ENCODE assay signal across 10 mouse cellular contexts in the genomic region with DNA sequence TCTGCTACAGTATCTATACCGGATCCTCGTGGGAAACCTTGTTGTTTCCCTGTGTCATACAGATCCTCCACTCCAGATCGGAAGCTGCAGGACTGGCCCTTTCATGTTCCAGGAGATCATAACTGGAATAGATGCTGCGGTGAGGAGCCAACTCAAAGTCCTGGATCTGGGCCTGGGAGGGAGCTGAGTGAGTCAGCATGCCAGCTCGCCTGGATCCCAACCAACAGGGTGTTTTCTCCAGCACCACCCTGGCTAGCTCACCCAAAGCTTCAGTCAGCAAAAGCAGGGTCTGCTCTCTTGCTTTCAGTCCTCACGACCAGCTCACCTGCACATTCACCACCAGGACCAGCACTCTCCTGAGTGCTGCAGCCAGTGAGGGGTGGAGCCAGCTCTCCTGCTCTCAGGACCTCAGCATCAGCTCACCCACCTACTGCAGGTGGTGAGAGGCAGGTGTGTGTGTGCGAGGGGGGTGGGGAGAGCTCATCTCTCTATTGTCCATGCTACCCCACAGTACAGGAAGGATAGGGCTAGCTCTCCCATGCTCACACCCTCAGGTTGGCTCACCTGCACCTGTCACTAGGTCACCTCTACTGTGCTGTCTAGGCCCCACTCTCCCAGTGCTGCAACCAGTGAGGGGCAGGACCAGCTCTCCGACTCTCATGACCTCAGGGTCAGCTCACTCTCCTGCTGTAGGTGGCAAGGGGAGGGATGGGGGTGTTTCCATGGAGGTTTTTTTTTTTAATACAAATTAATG. TPM values are rescaled to one million over a fixed set of nuclear protein-coding genes. Genes with fewer than 3 reads are reported as not detected.
DNase-seq lines count a peak whose midpoint lies in the region; ATAC-seq and TF ChIP-seq lines count a peak whose summit lies in the region.
"Had no signal": no experiment of that assay in that cellular context is flagged by ENCODE, and none has a peak within 500 bp of the region (broad histone marks: within the 10 kb centered on the region; RNA-seq: fewer than 3 reads in every experiment).

No protein-coding gene starts in this region.

- ATAC-seq in lung, postnatal 0 days = no peak
- no peak for ATAC-seq in intestine, embryonic 15.5 days

- no peak for TF ChIP-seq EP300 in lung, postnatal 0 days (IDR thresholded peaks at IDR 0.05)

- peak; percentile 33 for DNase-seq in kidney, postnatal 14 days
- no peak for DNase-seq in kidney, adult 11 months
- peak; percentile 92 for DNase-seq in brain, adult 2 months (ENCODE audit: low read depth, low spot score)
- peak; percentile 69 for DNase-seq in gastrocnemius, postnatal 25 days
- DNase-seq in right cerebral cortex, postnatal 10 days (ENCODE audit: low spot score in 2 of 2) = peak; percentile 73 to 77
- DNase-seq in ovary, postnatal 36 days (ENCODE audit: low spot score) = no peak
- no peak for DNase-seq in lung, postnatal 0 days (ENCODE audit: low spot score)

- no peaks in the 10 kb centered on the region for H3K9me3 ChIP-seq in lung, postnatal 0 days (ENCODE audit: low read length)
- no peaks in the 10 kb centered on the region for H3K9me3 ChIP-seq in intestine, embryonic 15.5 days

- WGBS in lung, postnatal 0 days = 81% methylated on average over 8 of the region's 8 CpGs
- 87% methylated on average over 8 of the region's 8 CpGs for WGBS in intestine, embryonic 15.5 days

- H3K27ac ChIP-seq in lung, postnatal 0 days (ENCODE audit: low read length) = no peak overlapping the region
- no peak overlapping the region for H3K27ac ChIP-seq in intestine, embryonic 15.5 days

- H3K27me3 ChIP-seq in lung, postnatal 0 days (replicated peaks; ENCODE audit: insufficient read depth, low read length) = no peaks in the 10 kb centered on the region
- H3K27me3 ChIP-seq in intestine, embryonic 15.5 days (replicated peaks) = no peaks in the 10 kb centered on the region

- H3K4me2 ChIP-seq in lung, postnatal 0 days (replicated peaks; ENCODE audit: low read depth, low read length) = no peak overlapping the region
- no peak overlapping the region for H3K4me2 ChIP-seq in intestine, embryonic 15.5 days (replicated peaks)

- no peaks in the 10 kb centered on the region for H3K4me1 ChIP-seq in lung, postnatal 0 days (ENCODE audit: insufficient read depth, low read depth, low read length)
- no peaks in the 10 kb centered on the region for H3K4me1 ChIP-seq in intestine, embryonic 15.5 days (replicated peaks)

- H3K36me3 ChIP-seq in lung, postnatal 0 days (ENCODE audit: insufficient read depth, low read length) = no peaks in the 10 kb centered on the region
- H3K36me3 ChIP-seq in intestine, embryonic 15.5 days = no peaks in the 10 kb centered on the region; the same call in 1 of the 2 replicates

- no peak overlapping the region for H3K9ac ChIP-seq in lung, postnatal 0 days (replicated peaks; ENCODE audit: low read depth)
- no peak overlapping the region for H3K9ac ChIP-seq in intestine, embryonic 15.5 days

- TF ChIP-seq CTCF in lung, postnatal 0 days (IDR thresholded peaks at IDR 0.05) = no peak

- H3K4me3 ChIP-seq in lung, postnatal 0 days (ENCODE audit: low read depth, low read length) = no peak overlapping the region
- no peak overlapping the region for H3K4me3 ChIP-seq in intestine, embryonic 15.5 days (replicated peaks)

RNA-seq across cellular contexts. Expression of gene Atp6v0a4, which starts 10.6 kb away (rescaled TPM):
- 1 to 10 TPM in 1 of 2 experiments, under 1 TPM in 1; 0.72 to 1.1 TPM for total RNA-seq in gastrocnemius, postnatal 25 days (2021)
- 16.0 and 20.0 TPM in 2 replicates for polyA plus RNA-seq in lung, postnatal 0 days (2015; fragmentation: Nextera tagmentation; extraction: Ambion mirVana)
- polyA plus RNA-seq in intestine, embryonic 15.5 days (2015; fragmentation: Nextera tagmentation; extraction: Ambion mirVana) = 3.9 and 4.0 TPM in 2 replicates

RNA-seq across cellular contexts. Expression of gene Tmem213, which starts 25.9 kb away (rescaled TPM):
- total RNA-seq in gastrocnemius, postnatal 25 days (2021) = not detected
- polyA plus RNA-seq in lung, postnatal 0 days (2015; fragmentation: Nextera tagmentation; extraction: Ambion mirVana) = 66.6 and 99.1 TPM in 2 replicates
- polyA plus RNA-seq in intestine, embryonic 15.5 days (2015; fragmentation: Nextera tagmentation; extraction: Ambion mirVana) = 0.57 TPM in 1 of 2 replicates, not detected in the other
- polyA plus RNA-seq: liver, embryonic 16.5 days; spleen, adult 2 months had no signal

Comparison
In these comparisons a context has a peak if more than half of its experiments do, and no peak if none do; other contexts are left out.
1. DNase-seq: peak in kidney, postnatal 14 days (single experiment), brain, adult 2 months (single experiment), gastrocnemius, postnatal 25 days (single experiment) and right cerebral cortex, postnatal 10 days (2 of 2); none in kidney, adult 11 months (single experiment), ovary, postnatal 36 days (single experiment) and lung, postnatal 0 days (single experiment).
2. RNA of gene Tmem213, which starts 25.9 kb away (polyA plus RNA-seq): 66.6 to 99.1 TPM in lung, postnatal 0 days; 0.57 TPM in intestine, embryonic 15.5 days; every median in the first group is over 10 times any median in the second.